Mouse (Mus musculus) intestine, embryonic 15.5 days (tissue): ENCODE results near the gene Furin. TPM values are rescaled to one million over a fixed set of nuclear protein-coding genes. Genes with fewer than 3 reads are reported as not detected.
"Not testable (repeated sequence)": the region's sequence is repeated elsewhere in the genome, so short reads cannot be mapped to it uniquely, and the experiment has no call there.

Experiments used
- ATAC-seq: fragments of 200-750 bp; cut with Nextera tagmentation; 2 replicates; pipeline ENCODE4 v1.8.0; 2017; ENCODE audit warnings: moderate TSS enrichment, moderate library complexity
- H3K27ac ChIP-seq: fragments of 300-500 bp; sonication (generic); 2 replicates; pipeline ENCODE4 v1.5.1; 2015; ENCODE audit warnings: mild to moderate bottlenecking, inconsistent platforms
- H3K27me3 ChIP-seq: fragments of 300-500 bp; sonication (generic); replicated peaks from 2 replicates; pipeline ENCODE4 v1.6.1; 2015; ENCODE audit warnings: inconsistent platforms
- H3K36me3 ChIP-seq: fragments of 300-500 bp; sonication (generic); 2 replicates; pipeline ENCODE4 v1.6.1; 2015; ENCODE audit warnings: inconsistent platforms
- H3K4me1 ChIP-seq: fragments of 300-500 bp; sonication (generic); replicated peaks from 2 replicates; pipeline ENCODE4 v1.6.1; 2015; ENCODE audit warnings: inconsistent platforms
- H3K4me2 ChIP-seq: fragments of 300-500 bp; sonication (generic); replicated peaks from 2 replicates; pipeline ENCODE4 v1.6.1; 2015; ENCODE audit warnings: mild to moderate bottlenecking, inconsistent platforms
- H3K4me3 ChIP-seq: fragments of 300-500 bp; sonication (generic); replicated peaks from 2 replicates; pipeline ENCODE4 v1.5.1; 2015; ENCODE audit warnings: inconsistent platforms
- H3K9ac ChIP-seq: fragments of 300-500 bp; sonication (generic); 2 replicates; pipeline ENCODE4 v1.6.1; 2015; ENCODE audit warnings: inconsistent platforms
- H3K9me3 ChIP-seq: fragments of 300-500 bp; sonication (generic); 2 replicates; pipeline ENCODE4 v1.6.1; 2016; ENCODE audit warnings: inconsistent platforms
- WGBS: fragments of 180-500 bp; shearing (Covaris S2); methylation state at CpG from one replicate; pipeline ENCODE4 v1.1.7; 2015; 5-methylcytosine and 5-hydroxymethylcytosine counted together
- polyA plus RNA-seq: library from polyadenylated mRNA; unstranded; fragments of >200 nt; fragmentation: Nextera tagmentation; extraction: Ambion mirVana; gene quantifications from 2 replicates; pipeline ENCODE4 v1.2.1, GENCODE M21; 2015

The Furin gene
- polyA plus RNA-seq, 1 experiment from 2014 or later = 9.3 TPM

DNA sequence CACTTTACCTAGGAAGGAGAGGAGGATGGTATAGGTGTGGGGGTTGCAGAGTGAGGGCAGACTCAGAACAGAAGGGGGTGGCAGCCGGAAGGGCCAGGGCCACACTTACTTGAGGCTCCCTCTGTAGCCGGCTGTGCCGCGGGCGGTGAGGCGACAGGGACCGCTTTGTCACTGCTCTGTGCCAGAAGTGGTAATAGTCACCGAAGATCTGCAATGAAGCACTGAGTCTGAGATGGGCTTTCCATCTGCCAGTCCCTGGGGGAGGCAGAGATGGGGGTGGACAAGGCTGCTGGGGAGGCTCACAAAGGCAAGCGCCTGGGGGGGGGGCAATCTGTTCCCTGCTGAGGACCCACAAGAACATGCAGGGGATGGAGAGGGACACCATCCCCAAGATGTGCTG is 7.2 kb downstream of the Furin start:
- no peak overlapping the region for H3K4me2 ChIP-seq
- peaks cover 21% of the 10 kb centered on the region for H3K4me1 ChIP-seq
- ATAC-seq = no peak
- no peak overlapping the region for H3K27ac ChIP-seq
- no peak overlapping the region for H3K9ac ChIP-seq
- H3K9me3 ChIP-seq = no peaks in the 10 kb centered on the region
- H3K27me3 ChIP-seq = no peaks in the 10 kb centered on the region
- peaks cover 23% of the 10 kb centered on the region for H3K36me3 ChIP-seq
- no peak overlapping the region for H3K4me3 ChIP-seq
- 93% methylated on average over 9 of the region's 9 CpGs for WGBS

DNA sequence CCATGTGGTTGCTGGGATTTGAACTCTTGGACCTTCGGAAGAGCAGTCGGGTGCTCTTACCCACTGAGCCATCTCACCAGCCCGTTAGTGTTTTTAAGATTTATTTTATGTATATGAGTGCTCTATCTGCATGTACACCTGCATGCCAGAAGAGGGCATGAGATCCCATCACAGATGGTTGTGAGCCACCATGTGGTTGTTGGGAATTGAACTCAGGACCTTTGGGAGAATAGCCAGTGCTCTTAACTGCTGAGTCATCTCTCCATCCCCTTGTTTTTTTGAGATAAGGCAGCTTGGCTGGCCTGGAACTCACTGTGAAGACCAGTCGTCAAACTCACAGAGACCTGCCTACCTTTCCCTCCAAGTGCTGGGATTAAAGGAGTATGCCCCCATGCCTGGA is 8.8 kb downstream of the Furin start:
- WGBS = 84% methylated on average over 4 of the region's 4 CpGs
- H3K9ac ChIP-seq, ATAC-seq, H3K9me3 ChIP-seq, H3K27ac ChIP-seq, H3K4me3 ChIP-seq, H3K4me2 ChIP-seq, H3K27me3 ChIP-seq: not testable (repeated sequence)
- H3K36me3 ChIP-seq = peaks cover 34% of the 10 kb centered on the region
- peaks cover 18% of the 10 kb centered on the region for H3K4me1 ChIP-seq

DNA sequence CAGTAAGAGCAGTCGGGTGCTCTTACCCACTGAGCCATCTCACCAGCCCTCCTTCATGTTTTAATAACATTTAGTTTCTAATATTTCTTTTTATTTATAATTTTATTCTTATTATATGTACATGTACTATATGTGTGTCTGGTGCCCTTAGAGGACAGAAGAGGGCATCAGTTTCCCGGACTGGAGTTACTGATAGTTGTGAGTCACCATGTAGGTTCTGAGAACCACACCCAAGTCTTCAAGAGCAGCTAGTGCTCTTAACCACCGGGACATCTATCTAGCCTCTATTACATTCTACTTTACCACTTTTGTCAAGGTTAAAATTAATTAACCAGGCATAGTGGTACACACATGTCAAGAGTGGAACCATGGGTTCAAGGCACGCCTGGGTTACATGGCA is 10.6 kb downstream of the Furin start:
- ATAC-seq = no peak

DNA sequence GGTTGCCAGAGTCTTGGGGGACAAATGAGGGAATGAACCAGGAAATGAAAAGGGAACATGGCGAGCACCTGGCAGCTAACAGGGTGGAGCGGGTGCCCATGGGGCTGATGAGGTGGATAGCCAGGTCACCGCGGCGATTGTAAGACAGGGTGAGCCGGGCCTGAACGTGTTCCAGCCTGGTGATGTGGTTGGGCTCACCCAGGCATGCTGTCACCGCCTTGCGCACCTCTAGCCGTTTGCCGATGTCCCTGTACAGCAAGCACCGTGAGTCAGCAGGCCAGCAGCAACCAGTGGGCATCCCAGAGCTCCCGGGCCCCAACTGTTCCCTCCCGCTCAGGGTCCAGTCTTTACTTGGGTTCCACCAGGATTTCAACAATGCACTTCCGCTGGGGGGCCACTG is 13.1 kb downstream of the Furin start:
- Histone ChIP-seq H3K9ac (no peak overlapping the region), H3K9me3 (no peaks in the 10 kb centered on the region), H3K27me3 (no peaks in the 10 kb centered on the region), H3K27ac (no peak overlapping the region), H3K4me2 (no peak overlapping the region), H3K4me1 (peaks cover 6% of the 10 kb centered on the region; the same call in 1 of the 2 replicates), H3K4me3 (no peak overlapping the region), H3K36me3 (peaks cover 37% of the 10 kb centered on the region)
- 92% methylated on average over 15 of the region's 15 CpGs for WGBS
- no peak for ATAC-seq

More for the DNA sequence above, 10.6 kb downstream of the Furin start:
- Histone ChIP-seq H3K4me3 (no peak overlapping the region), H3K36me3 (peaks cover 45% of the 10 kb centered on the region), H3K4me1 (no peaks in the 10 kb centered on the region), H3K27ac (no peak overlapping the region), H3K27me3 (no peaks in the 10 kb centered on the region), H3K4me2 (no peak overlapping the region), H3K9me3 (no peaks in the 10 kb centered on the region), H3K9ac (no peak overlapping the region)
- 89% methylated on average over 4 of the region's 4 CpGs for WGBS

DNA sequence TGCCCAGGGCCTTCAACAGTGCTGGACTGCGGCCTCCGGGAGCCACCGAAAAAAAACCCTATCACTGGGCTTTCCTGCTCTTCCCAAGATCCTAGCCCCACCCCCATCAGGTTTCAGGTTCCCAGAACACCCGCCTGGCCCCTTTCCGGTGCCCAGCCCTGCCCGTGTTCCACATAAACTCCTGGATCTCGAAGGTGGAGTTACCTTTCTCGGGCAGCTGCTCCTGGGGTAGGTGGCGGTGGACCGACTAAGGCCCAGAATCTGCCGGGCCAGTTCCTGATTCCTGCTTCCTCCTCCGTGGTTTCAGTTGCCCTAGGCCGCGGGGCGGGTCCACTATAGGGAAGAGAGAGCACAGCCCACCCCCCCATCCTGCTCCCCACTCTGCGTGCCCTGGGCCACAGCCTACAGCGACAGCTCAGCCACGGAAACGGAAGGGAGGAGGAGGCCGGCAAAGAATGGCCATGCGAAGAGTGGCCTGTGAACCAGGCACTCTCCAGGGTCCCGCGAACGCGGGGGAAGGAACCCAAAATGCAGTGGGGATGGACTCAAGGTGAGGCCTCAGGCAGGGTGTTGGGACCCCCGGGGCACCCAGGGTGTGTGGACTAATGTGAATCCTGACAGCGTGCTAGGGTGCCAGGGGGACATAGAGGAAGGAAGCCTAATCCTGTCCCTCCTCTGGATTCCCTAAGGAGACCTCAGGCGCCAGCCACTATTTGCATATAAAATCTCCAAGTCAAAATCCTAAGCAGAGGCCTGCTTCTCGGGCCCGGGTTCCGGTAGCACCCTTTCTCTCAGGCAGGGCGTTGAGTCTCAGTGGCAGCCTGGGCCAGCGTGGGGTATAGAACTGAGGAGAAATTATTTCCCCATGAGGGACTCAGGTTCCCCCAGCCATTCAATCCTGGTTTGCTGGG is 17.3 kb downstream of the Furin start, which contains the start of gene Fes:
TSS of gene Fes (minus strand) at position 314 of the 911 bp plus-strand sequence.
- Histone ChIP-seq H3K9me3 (no peaks in the 10 kb centered on the region), H3K9ac (peak within 1 kb of the TSS; percentile 42), H3K4me3 (peak within 1 kb of the TSS; percentile 29), H3K4me2 (peak within 1 kb of the TSS; percentile 57), H3K27me3 (no peaks in the 10 kb centered on the region), H3K27ac (peak within 1 kb of the TSS; percentile 51), H3K4me1 (peaks cover 13% of the 10 kb centered on the region), H3K36me3 (peaks cover 21% of the 10 kb centered on the region)
- ATAC-seq = peak; percentile 54
- 22% methylated on average over 33 of the region's 33 CpGs for WGBS

DNA sequence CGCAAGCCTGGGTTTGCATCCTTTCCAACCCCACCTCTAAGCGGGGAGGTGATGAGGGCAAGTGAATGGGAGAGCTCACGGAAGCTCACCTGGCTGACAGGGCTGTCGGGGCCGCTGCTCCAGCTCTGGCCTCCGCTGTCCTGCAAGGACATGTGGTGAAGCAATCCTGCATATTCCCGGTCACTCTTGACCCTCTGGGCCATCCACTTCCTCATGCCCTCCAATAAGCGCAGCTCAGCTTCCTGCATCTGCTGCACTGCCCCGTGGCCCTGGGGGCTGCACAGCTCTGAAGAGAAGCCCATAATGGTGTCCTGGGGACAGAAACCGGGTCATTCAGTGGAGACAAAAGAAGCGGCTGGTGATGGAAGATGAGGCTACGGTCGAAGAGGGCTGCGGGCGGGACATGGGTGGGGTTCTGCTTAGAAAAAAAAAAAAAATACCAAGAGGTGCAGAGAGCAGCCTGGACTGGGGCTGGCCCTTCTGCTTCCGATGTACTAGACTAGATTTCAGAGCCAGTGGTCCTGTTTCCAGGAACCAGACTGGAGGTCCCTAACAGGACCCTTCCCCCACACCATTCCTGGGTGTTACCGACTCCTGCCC is 18.1 kb downstream of the Furin start:
- Histone ChIP-seq H3K9me3 (no peaks in the 10 kb centered on the region), H3K4me1 (peaks cover 13% of the 10 kb centered on the region), H3K36me3 (peaks cover 13% of the 10 kb centered on the region), H3K4me2 (peak overlapping the region; percentile 57), H3K4me3 (peak overlapping the region; percentile 29), H3K9ac (peak overlapping the region; percentile 42), H3K27me3 (no peaks in the 10 kb centered on the region), H3K27ac (peak overlapping the region; percentile 51)
- 38% methylated on average over 17 of the region's 17 CpGs for WGBS
- ATAC-seq = 0 out of 2 replicates have a peak, but pooled peaks have one; percentile 4

DNA sequence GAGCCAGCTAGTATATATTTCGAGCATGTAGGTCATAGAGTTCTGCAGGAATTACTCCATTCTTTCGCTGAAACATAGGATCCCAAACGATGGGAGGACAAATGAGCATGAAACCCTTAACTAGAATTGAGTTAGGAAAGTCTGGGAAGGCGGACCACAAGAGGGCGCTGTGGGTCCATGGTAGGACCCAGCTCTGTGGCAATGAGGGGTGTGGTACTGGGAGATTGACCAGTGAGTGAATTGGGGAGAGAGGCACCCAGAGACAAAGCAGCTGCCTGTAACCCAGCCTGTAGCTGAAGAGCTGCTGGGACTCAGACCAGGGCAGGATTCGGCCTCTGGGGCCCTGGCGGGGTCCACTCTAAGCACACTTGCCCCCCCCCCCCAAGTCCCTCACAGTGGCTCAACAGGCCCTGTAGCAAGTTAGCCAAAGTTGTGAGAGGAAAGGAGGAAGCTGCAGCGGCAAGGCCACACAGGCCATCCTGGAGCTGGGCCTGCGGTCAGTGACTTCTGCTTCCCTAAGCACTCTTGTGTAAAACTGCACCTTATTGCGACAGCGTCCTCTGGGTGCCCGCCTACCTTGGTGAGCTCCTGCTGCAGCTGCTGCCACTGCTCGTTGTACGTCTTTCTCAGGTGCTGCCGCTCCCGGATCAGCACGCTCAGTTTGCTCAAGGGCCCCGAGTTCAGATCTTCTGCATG is 18.9 kb downstream of the Furin start:
- Histone ChIP-seq H3K27ac (0 out of 2 replicates have a peak overlapping the region, but pooled peaks have one; percentile 51), H3K9me3 (no peaks in the 10 kb centered on the region), H3K36me3 (peaks cover 11% of the 10 kb centered on the region; the same call in 1 of the 2 replicates), H3K4me2 (peak overlapping the region; percentile 57), H3K9ac (no peak overlapping the region; the same call in 1 of the 2 replicates), H3K27me3 (no peaks in the 10 kb centered on the region), H3K4me3 (peak overlapping the region; percentile 29; the same call in 1 of the 2 replicates), H3K4me1 (peaks cover 13% of the 10 kb centered on the region)
- peak; percentile 69 for ATAC-seq
- WGBS = 33% methylated on average over 18 of the region's 18 CpGs

DNA sequence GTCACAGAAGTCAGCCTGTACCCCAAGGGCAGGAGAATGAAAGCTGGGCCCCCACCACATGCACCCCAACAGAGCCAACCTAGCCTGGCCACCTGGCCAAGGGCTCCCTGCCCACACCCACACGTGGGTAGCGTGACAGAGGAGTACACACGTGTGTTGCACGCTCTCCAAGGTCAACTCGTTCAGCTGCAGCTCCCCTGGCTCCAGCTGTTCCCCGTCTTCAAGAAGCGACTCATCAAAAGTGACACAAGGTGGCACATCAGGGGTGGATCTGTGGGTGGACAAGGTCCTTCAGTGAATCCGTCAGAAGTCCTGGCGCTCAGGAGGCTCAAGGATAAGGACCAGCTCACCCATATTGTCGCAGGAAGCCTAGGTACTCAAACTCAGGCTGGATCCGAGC is 22.3 kb downstream of the Furin start:
- ATAC-seq = no peak
- Histone ChIP-seq H3K4me3 (no peak overlapping the region), H3K27me3 (no peaks in the 10 kb centered on the region), H3K36me3 (no peaks in the 10 kb centered on the region), H3K27ac (no peak overlapping the region), H3K9ac (no peak overlapping the region), H3K4me1 (peaks cover 11% of the 10 kb centered on the region), H3K9me3 (no peaks in the 10 kb centered on the region), H3K4me2 (no peak overlapping the region)
- 73% methylated on average over 11 of the region's 11 CpGs for WGBS

DNA sequence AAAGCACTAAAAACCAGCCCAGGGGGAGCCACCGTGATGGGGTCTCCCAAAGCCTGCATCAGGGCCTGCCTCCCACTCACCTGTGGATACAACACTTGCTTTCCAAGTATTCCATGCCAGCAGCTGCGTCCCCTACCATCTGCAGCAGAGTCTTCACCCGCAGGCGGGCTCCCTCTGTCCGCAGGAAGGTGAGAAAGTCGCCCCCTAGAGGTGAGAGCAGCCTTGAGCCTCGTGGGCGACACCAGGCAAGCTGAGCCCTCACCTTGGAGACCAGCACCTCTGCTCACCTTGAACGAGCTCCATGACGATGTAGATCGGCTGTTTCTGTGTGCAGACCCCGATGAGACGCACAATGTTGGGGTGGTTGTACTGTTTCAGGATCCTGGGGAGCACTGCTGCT is 25.7 kb downstream of the Furin start:
- no peak overlapping the region for H3K9ac ChIP-seq
- H3K4me3 ChIP-seq = no peak overlapping the region
- H3K27ac ChIP-seq = no peak overlapping the region
- no peaks in the 10 kb centered on the region for H3K27me3 ChIP-seq
- H3K4me1 ChIP-seq = no peaks in the 10 kb centered on the region
- no peaks in the 10 kb centered on the region for H3K9me3 ChIP-seq
- no peaks in the 10 kb centered on the region for H3K36me3 ChIP-seq
- no peak overlapping the region for H3K4me2 ChIP-seq
- 64% methylated on average over 13 of the region's 13 CpGs for WGBS
- ATAC-seq = no peak

DNA sequence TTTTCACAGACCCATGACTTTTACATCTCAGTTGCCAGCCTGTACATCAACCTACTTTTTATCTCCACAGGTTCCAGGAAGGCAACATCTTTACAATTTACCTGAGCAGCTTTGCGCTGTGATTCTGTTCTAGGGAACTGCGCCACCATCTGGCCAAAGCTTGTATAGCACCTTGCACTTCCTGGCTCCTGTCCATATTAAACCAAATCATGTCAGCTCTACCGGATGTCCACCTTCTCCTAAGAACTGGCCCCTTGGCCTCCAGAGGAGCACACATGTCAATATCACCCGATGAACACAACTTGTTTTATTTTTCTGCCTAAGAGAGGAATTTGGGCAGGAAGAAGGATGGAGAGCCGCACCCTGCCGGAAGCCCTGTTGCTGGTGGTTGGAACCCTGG is 27.8 kb downstream of the Furin start:
- Histone ChIP-seq H3K9me3 (no peaks in the 10 kb centered on the region), H3K4me3 (no peak overlapping the region), H3K27ac (no peak overlapping the region), H3K4me2 (no peak overlapping the region), H3K9ac (no peak overlapping the region), H3K36me3 (no peaks in the 10 kb centered on the region), H3K27me3 (no peaks in the 10 kb centered on the region), H3K4me1 (no peaks in the 10 kb centered on the region)
- no peak for ATAC-seq
- WGBS = 34% methylated on average over 6 of the region's 6 CpGs

DNA sequence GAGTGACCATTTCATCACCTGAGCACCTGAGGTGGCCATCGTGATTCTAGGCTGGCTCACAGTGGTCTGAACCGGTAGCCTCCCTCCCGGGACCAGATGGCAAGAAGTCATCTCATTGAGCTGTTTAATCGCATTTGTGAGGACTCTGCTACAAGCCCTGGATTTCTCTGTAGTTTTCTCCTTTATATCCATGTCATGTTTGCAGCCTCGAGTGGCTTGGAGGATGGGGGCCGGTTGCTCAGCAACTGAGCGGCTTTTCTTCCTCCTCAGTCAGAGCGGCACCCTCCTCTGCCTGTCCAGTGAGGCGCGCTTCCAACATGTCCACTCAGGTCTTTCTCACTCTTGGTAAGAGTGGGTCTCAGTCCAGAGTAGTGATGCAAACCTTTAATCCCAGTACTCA is 29.0 kb downstream of the Furin start:
- H3K27ac ChIP-seq = no peak overlapping the region
- H3K4me3 ChIP-seq = no peak overlapping the region
- H3K4me2 ChIP-seq = no peak overlapping the region
- no peak for ATAC-seq
- H3K36me3 ChIP-seq = no peaks in the 10 kb centered on the region
- no peaks in the 10 kb centered on the region for H3K4me1 ChIP-seq
- 78% methylated on average over 10 of the region's 10 CpGs for WGBS
- H3K27me3 ChIP-seq = no peaks in the 10 kb centered on the region
- H3K9ac ChIP-seq = no peak overlapping the region
- no peaks in the 10 kb centered on the region for H3K9me3 ChIP-seq

DNA sequence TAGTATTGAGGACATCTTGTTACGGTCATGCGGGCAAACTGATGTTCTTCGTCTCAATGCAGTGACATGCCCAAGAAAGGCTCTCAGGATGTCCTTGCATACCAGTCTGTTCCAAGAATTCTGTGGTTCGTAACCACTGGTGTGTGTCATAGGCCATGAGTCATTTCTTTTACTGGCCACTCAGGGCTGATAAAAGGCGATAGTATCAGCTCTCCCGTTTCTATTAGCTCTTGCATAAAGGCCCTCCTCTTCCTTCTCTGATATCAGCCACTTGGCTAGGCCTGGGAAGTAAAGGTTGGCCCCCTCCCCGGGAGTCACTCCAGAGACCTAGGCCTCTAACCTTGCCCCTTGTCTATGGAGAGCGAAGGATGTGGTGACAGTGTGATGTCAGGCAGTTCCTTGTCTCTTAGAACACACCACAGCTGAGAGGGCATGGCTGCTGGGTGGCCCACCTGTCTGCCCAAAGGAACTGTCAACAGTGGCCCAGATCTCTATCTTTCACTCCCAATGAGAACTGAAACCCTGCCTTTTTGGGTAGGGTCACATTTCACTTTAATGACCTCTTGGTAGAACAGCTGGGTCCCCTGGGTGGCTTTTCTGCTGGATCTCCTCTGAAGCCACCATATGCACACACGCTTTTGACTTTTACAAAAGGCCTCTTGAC is 29.7 kb downstream of the Furin start:
- no peak overlapping the region for H3K9ac ChIP-seq
- no peak for ATAC-seq
- no peak overlapping the region for H3K4me3 ChIP-seq
- no peaks in the 10 kb centered on the region for H3K9me3 ChIP-seq
- 73% methylated on average over 9 of the region's 9 CpGs for WGBS
- no peaks in the 10 kb centered on the region for H3K27me3 ChIP-seq
- no peaks in the 10 kb centered on the region for H3K36me3 ChIP-seq
- no peak overlapping the region for H3K27ac ChIP-seq
- no peak overlapping the region for H3K4me2 ChIP-seq
- H3K4me1 ChIP-seq = no peaks in the 10 kb centered on the region
